8 mouse cellular contexts compared by ENCODE assay signal in genomic region chr1:64119851-64120250, GRCm38 (mm10). TPM values are rescaled to one million over a fixed set of nuclear protein-coding genes. Genes with fewer than 3 reads are reported as not detected.
DNase-seq lines count a peak whose midpoint lies in the region; ATAC-seq lines count a peak whose summit lies in the region.

No protein-coding gene starts in this region.

- peak overlapping the region; percentile 67 for H3K4me3 ChIP-seq in liver, embryonic 12.5 days
- H3K4me3 ChIP-seq in neural tube, embryonic 12.5 days, result peak overlapping the region; percentile 70

- WGBS in liver, embryonic 12.5 days (ENCODE audit: insufficient replicate concordance), result 4% methylated on average over 8 of the region's 8 CpGs
- WGBS in neural tube, embryonic 12.5 days, result 3% methylated on average over 8 of the region's 8 CpGs

- H3K4me2 ChIP-seq in liver, embryonic 12.5 days, result peak overlapping the region; percentile 90
- H3K4me2 ChIP-seq in neural tube, embryonic 12.5 days (replicated peaks), result peak overlapping the region; percentile 72

- H3K9me3 ChIP-seq in liver, embryonic 12.5 days (replicated peaks), result no peaks in the 10 kb centered on the region
- no peaks in the 10 kb centered on the region for H3K9me3 ChIP-seq in neural tube, embryonic 12.5 days

- peaks cover 15% of the 10 kb centered on the region; the same call in 1 of the 2 replicates for H3K27me3 ChIP-seq in liver, embryonic 12.5 days (replicated peaks)
- no peaks in the 10 kb centered on the region for H3K27me3 ChIP-seq in neural tube, embryonic 12.5 days (replicated peaks)

- H3K36me3 ChIP-seq in liver, embryonic 12.5 days, result no peaks in the 10 kb centered on the region
- no peaks in the 10 kb centered on the region for H3K36me3 ChIP-seq in neural tube, embryonic 12.5 days

- H3K9ac ChIP-seq in liver, embryonic 12.5 days, result peak overlapping the region; percentile 93
- peak overlapping the region; percentile 83 for H3K9ac ChIP-seq in neural tube, embryonic 12.5 days

- no peak for ATAC-seq in liver, embryonic 12.5 days
- ATAC-seq in neural tube, embryonic 12.5 days (ENCODE audit: low FRiP score, low read depth), result no peak
- ATAC-seq in megakaryocyte-erythroid progenitor cell, adult 5-6 weeks (replicated peaks; ENCODE audit: low FRiP score, low TSS enrichment, poor library complexity, severe bottlenecking), result no peak

- H3K4me1 ChIP-seq in liver, embryonic 12.5 days, result peaks cover 46% of the 10 kb centered on the region
- H3K4me1 ChIP-seq in neural tube, embryonic 12.5 days, result peaks cover 36% of the 10 kb centered on the region

- H3K27ac ChIP-seq in liver, embryonic 12.5 days, result peak overlapping the region; percentile 99
- peak overlapping the region; percentile 100 for H3K27ac ChIP-seq in neural tube, embryonic 12.5 days

- peak; percentile 61 to 63 for DNase-seq in right cerebral cortex, postnatal 10 days (ENCODE audit: low spot score in 2 of 2)
- DNase-seq in right cerebral cortex, postnatal 36 days (ENCODE audit: low spot score in 2 of 2), result no peak
- DNase-seq in cerebellum, postnatal 36 days, result peak; percentile 35 to 65
- DNase-seq in heart, adult 9 months (ENCODE audit: low spot score in 2 of 2), result peak; percentile 58 to 69
- DNase-seq in kidney, adult 9 months, result peak; percentile 41

RNA-seq across cellular contexts. Expression of gene Klf7, which starts 2.2 kb away (rescaled TPM):
- 6.5 and 7.8 TPM in 2 replicates for polyA plus RNA-seq in liver, embryonic 12.5 days (2016; fragmentation: Nextera tagmentation; extraction: Ambion mirVana)
- 56.7 and 59.4 TPM in 2 replicates for polyA plus RNA-seq in neural tube, embryonic 12.5 days (2016; fragmentation: Nextera tagmentation; extraction: Ambion mirVana)
- total RNA-seq in megakaryocyte-erythroid progenitor cell, adult 5-6 weeks (2014; fragmentation: Nextera tagmentation), result 3.7 and 5.1 TPM in 2 replicates
- total RNA-seq in megakaryocyte-erythroid progenitor cell, adult 5-6 weeks (2017), result 3.0 and 3.7 TPM in 2 replicates

Comparison
In these comparisons a context has a peak if more than half of its experiments do, and no peak if none do; other contexts are left out.
1. DNase-seq: peak in right cerebral cortex, postnatal 10 days (2 of 2), cerebellum, postnatal 36 days (2 of 2), heart, adult 9 months (2 of 2) and kidney, adult 9 months (single experiment); none in right cerebral cortex, postnatal 36 days (0 of 2).